ENCODE assay signal across 19 mouse cellular contexts in the genomic region with DNA sequence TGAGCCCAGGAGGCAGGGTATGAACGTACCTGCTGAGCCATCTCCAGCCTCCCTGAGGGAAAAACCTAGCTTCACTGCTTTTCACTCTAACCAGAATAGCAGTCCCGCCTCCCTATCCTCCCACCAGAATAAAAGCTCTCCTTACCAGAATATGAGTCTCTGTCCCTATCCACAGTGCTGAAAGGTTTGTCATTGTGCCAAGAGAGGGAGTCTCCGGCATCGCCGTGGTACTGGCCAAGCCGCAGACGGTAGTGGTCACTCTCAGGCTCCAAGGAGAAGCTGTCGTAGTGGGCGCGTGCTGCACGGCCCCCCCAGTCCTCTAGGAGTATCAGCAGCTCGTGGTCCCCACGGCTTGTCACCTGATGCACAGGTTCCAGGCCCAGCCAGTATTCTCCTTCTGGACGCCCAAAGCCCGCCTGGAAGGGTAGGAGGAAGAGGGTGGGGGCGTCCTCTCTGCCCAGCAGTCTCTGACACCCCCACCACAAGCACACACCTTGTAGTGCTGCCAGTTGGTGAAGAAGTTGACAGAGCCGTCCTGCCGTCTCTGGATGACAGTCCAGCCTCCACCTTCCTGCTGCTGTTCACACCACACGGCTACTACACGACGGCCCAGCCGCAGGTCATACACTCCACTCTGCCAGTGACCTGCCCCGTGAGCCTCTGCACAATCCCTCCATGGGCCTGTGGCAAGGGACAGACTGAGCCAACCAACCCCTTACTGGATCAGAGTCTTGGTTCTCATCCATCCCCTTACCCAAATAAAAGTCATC. TPM values are rescaled to one million over a fixed set of nuclear protein-coding genes. Genes with fewer than 3 reads are reported as not detected.
A peak's percentile ranks its signal among the peaks of the same experiment; 100 is the strongest.
DNase-seq lines count a peak whose midpoint lies in the region; ATAC-seq and TF ChIP-seq lines count a peak whose summit lies in the region.
"Had no signal": no experiment of that assay in that cellular context is flagged by ENCODE, and none has a peak within 500 bp of the region (broad histone marks: within the 10 kb centered on the region; RNA-seq: fewer than 3 reads in every experiment).

No protein-coding gene starts in this region.

- no peaks in the 10 kb centered on the region for H3K9me3 ChIP-seq in hindbrain, embryonic 13.5 days
- no peaks in the 10 kb centered on the region for H3K9me3 ChIP-seq in hindbrain, embryonic 16.5 days (ENCODE audit: control insufficient read depth, low read length)
- H3K9me3 ChIP-seq in midbrain, embryonic 11.5 days (ENCODE audit: control insufficient read depth, low read length), result no peaks in the 10 kb centered on the region
- H3K9me3 ChIP-seq in midbrain, embryonic 14.5 days (ENCODE audit: control insufficient read depth, low read length), result no peaks in the 10 kb centered on the region
- no peaks in the 10 kb centered on the region for H3K9me3 ChIP-seq in MEL (replicated peaks; ENCODE audit: insufficient read depth, low read length)
- H3K9me3 ChIP-seq in embryonic facial prominence, embryonic 13.5 days, result no peaks in the 10 kb centered on the region
- no peaks in the 10 kb centered on the region for H3K9me3 ChIP-seq in forebrain, embryonic 16.5 days (ENCODE audit: control insufficient read depth, low read length)
- H3K9me3 ChIP-seq: forebrain, embryonic 15.5 days; heart, embryonic 13.5 days; limb, embryonic 15.5 days; midbrain, embryonic 10.5 days had no signal

- peaks cover 13% of the 10 kb centered on the region; the same call in 1 of the 2 replicates for H3K4me1 ChIP-seq in hindbrain, embryonic 13.5 days (replicated peaks)
- H3K4me1 ChIP-seq in hindbrain, embryonic 16.5 days (ENCODE audit: control insufficient read depth, insufficient read depth, low read depth, low read length), result peaks cover 4% of the 10 kb centered on the region
- peaks cover 5% of the 10 kb centered on the region for H3K4me1 ChIP-seq in midbrain, embryonic 11.5 days (ENCODE audit: control insufficient read depth, insufficient read depth, low read length)
- peaks cover 3% of the 10 kb centered on the region; the same call in 1 of the 2 replicates for H3K4me1 ChIP-seq in midbrain, embryonic 14.5 days (ENCODE audit: control insufficient read depth, insufficient read depth, low read length)
- peaks cover 17 to 52% of the 10 kb centered on the region in 2 experiments for H3K4me1 ChIP-seq in MEL (ENCODE audit: control insufficient read depth in 1 of 2, insufficient read depth in 2 of 2, low read length in 2 of 2)
- peaks cover 7% of the 10 kb centered on the region for H3K4me1 ChIP-seq in embryonic facial prominence, embryonic 13.5 days
- H3K4me1 ChIP-seq in forebrain, embryonic 16.5 days (replicated peaks; ENCODE audit: control insufficient read depth, insufficient read depth, low read length), result peaks cover 3% of the 10 kb centered on the region

- H3K27ac ChIP-seq in hindbrain, embryonic 13.5 days, result no peak overlapping the region
- no peak overlapping the region for H3K27ac ChIP-seq in hindbrain, embryonic 16.5 days (ENCODE audit: low read depth, low read length)
- no peak overlapping the region for H3K27ac ChIP-seq in midbrain, embryonic 11.5 days (ENCODE audit: low read depth, low read length)
- H3K27ac ChIP-seq in midbrain, embryonic 14.5 days (replicated peaks; ENCODE audit: low read depth, low read length), result no peak overlapping the region
- no peak overlapping the region for H3K27ac ChIP-seq in MEL (ENCODE audit: control insufficient read depth, low read depth, low read length)
- H3K27ac ChIP-seq in embryonic facial prominence, embryonic 13.5 days, result no peak overlapping the region
- no peak overlapping the region for H3K27ac ChIP-seq in forebrain, embryonic 16.5 days (ENCODE audit: low read length)
- H3K27ac ChIP-seq: forebrain, embryonic 15.5 days; heart, embryonic 13.5 days; hindbrain, embryonic 14.5 days; limb, embryonic 15.5 days; midbrain, embryonic 10.5 days had no signal

- TF ChIP-seq RAD21 in MEL (IDR thresholded peaks at IDR 0.05; ENCODE audit: low read depth, low read length), result no peak

- no peak for ATAC-seq in hindbrain, embryonic 13.5 days (ENCODE audit: low FRiP score)
- no peak for ATAC-seq in hindbrain, embryonic 16.5 days
- no peak for ATAC-seq in midbrain, embryonic 11.5 days (ENCODE audit: low FRiP score)
- no peak for ATAC-seq in midbrain, embryonic 14.5 days (ENCODE audit: low FRiP score, low TSS enrichment)
- no peak for ATAC-seq in embryonic facial prominence, embryonic 13.5 days (ENCODE audit: insufficient number of reproducible peaks, insufficient read depth, low FRiP score, low TSS enrichment, low read depth)
- no peak for ATAC-seq in forebrain, embryonic 16.5 days
- ATAC-seq: activated CD4-positive, CD25-positive, alpha-beta regulatory T cell, adult 4 months; forebrain, embryonic 15.5 days; lung, postnatal 0 days had no signal

- TF ChIP-seq EP300 in MEL (IDR thresholded peaks at IDR 0.05; ENCODE audit: low read depth in 1 of 2, low read length in 2 of 2), result no peak

- H3K79me2 ChIP-seq in MEL (ENCODE audit: control insufficient read depth, insufficient read depth, low read length, poor library complexity), result peaks cover 12% of the 10 kb centered on the region

- peak in 1 of 2 experiments; percentile 44; a peak in 2 of 4 replicates for TF ChIP-seq POLR2A in MEL (IDR thresholded peaks at IDR 0.05; ENCODE audit: control insufficient read depth in 1 of 2, insufficient read depth in 1 of 2, low read depth in 1 of 2, low read length in 2 of 2, poor library complexity in 1 of 2)

- 68% methylated on average over 23 of the region's 23 CpGs for WGBS in hindbrain, embryonic 13.5 days
- WGBS in hindbrain, embryonic 16.5 days, result 65% methylated on average over 23 of the region's 23 CpGs
- WGBS in midbrain, embryonic 11.5 days, result 72% methylated on average over 23 of the region's 23 CpGs
- WGBS in midbrain, embryonic 14.5 days, result 69% methylated on average over 23 of the region's 23 CpGs
- WGBS in embryonic facial prominence, embryonic 13.5 days, result 68% methylated on average over 23 of the region's 23 CpGs
- WGBS in forebrain, embryonic 16.5 days, result 67% methylated on average over 23 of the region's 23 CpGs

- peaks cover 26% of the 10 kb centered on the region for H3K27me3 ChIP-seq in hindbrain, embryonic 13.5 days
- H3K27me3 ChIP-seq in hindbrain, embryonic 16.5 days (replicated peaks; ENCODE audit: control insufficient read depth, insufficient read depth, low read length), result peaks cover 7% of the 10 kb centered on the region
- H3K27me3 ChIP-seq in midbrain, embryonic 11.5 days (ENCODE audit: control insufficient read depth, insufficient read depth, low read length), result peaks cover 4% of the 10 kb centered on the region; the same call in 1 of the 2 replicates
- H3K27me3 ChIP-seq in midbrain, embryonic 14.5 days (ENCODE audit: control insufficient read depth, insufficient read depth, low read length), result peaks cover 4% of the 10 kb centered on the region; the same call in 1 of the 2 replicates
- H3K27me3 ChIP-seq in MEL (ENCODE audit: control insufficient read depth in 1 of 2, insufficient read depth in 2 of 2, low read length in 2 of 2), result no peaks in the 10 kb centered on the region
- peaks cover 15% of the 10 kb centered on the region for H3K27me3 ChIP-seq in embryonic facial prominence, embryonic 13.5 days
- H3K27me3 ChIP-seq in forebrain, embryonic 16.5 days (replicated peaks; ENCODE audit: control insufficient read depth, insufficient read depth, low read length), result peaks cover 7% of the 10 kb centered on the region

- no peaks in the 10 kb centered on the region for H3K36me3 ChIP-seq in hindbrain, embryonic 13.5 days
- no peaks in the 10 kb centered on the region for H3K36me3 ChIP-seq in hindbrain, embryonic 16.5 days (ENCODE audit: control insufficient read depth, insufficient read depth, low read length)
- H3K36me3 ChIP-seq in midbrain, embryonic 11.5 days (ENCODE audit: control insufficient read depth, insufficient read depth, low read length), result no peaks in the 10 kb centered on the region
- H3K36me3 ChIP-seq in midbrain, embryonic 14.5 days (ENCODE audit: control insufficient read depth, insufficient read depth, low read length), result no peaks in the 10 kb centered on the region
- H3K36me3 ChIP-seq in MEL (ENCODE audit: control insufficient read depth in 1 of 2, insufficient read depth in 2 of 2, low read length in 2 of 2), result peaks cover 22 to 33% of the 10 kb centered on the region in 2 experiments
- no peaks in the 10 kb centered on the region for H3K36me3 ChIP-seq in embryonic facial prominence, embryonic 13.5 days
- H3K36me3 ChIP-seq in forebrain, embryonic 16.5 days (ENCODE audit: control insufficient read depth, insufficient read depth), result no peaks in the 10 kb centered on the region
- H3K36me3 ChIP-seq: forebrain, embryonic 15.5 days; heart, embryonic 13.5 days; limb, embryonic 15.5 days; midbrain, embryonic 10.5 days had no signal

- peak; percentile 79 for DNase-seq in midbrain, embryonic 11.5 days (ENCODE audit: low spot score, missing footprints)
- no peak for DNase-seq in midbrain, embryonic 14.5 days
- DNase-seq in MEL (ENCODE audit: low read depth, low spot score), result peak; percentile 80
- DNase-seq: gastrocnemius, postnatal 25 days; thymus, postnatal 25 days had no signal

- H3K4me2 ChIP-seq in hindbrain, embryonic 13.5 days, result no peak overlapping the region
- H3K4me2 ChIP-seq in hindbrain, embryonic 16.5 days (ENCODE audit: low read length), result no peak overlapping the region
- no peak overlapping the region for H3K4me2 ChIP-seq in midbrain, embryonic 11.5 days
- H3K4me2 ChIP-seq in midbrain, embryonic 14.5 days (ENCODE audit: low read length), result no peak overlapping the region
- no peak overlapping the region for H3K4me2 ChIP-seq in embryonic facial prominence, embryonic 13.5 days
- no peak overlapping the region for H3K4me2 ChIP-seq in forebrain, embryonic 16.5 days (ENCODE audit: low read length)
- H3K4me2 ChIP-seq: forebrain, embryonic 15.5 days; heart, embryonic 13.5 days; hindbrain, embryonic 14.5 days; limb, embryonic 15.5 days had no signal

- TF ChIP-seq CTCF in MEL (IDR thresholded peaks at IDR 0.05 in 2 of 3, conservative IDR thresholded peaks at IDR 0.05 in 1 of 3; ENCODE audit: control insufficient read depth in 1 of 3, insufficient read depth in 1 of 3, low read depth in 2 of 3, low read length in 3 of 3, poor library complexity in 1 of 3, severe bottlenecking in 1 of 3), result no peak

- no peak overlapping the region for H3K4me3 ChIP-seq in hindbrain, embryonic 13.5 days
- no peak overlapping the region for H3K4me3 ChIP-seq in hindbrain, embryonic 16.5 days (ENCODE audit: low read length)
- no peak overlapping the region for H3K4me3 ChIP-seq in midbrain, embryonic 11.5 days (ENCODE audit: low read depth, low read length)
- H3K4me3 ChIP-seq in midbrain, embryonic 14.5 days (replicated peaks; ENCODE audit: low read depth, low read length), result no peak overlapping the region
- H3K4me3 ChIP-seq in MEL (ENCODE audit: control insufficient read depth in 1 of 2, insufficient read depth in 1 of 2, low read depth in 2 of 2, low read length in 2 of 2), result no peak overlapping the region
- H3K4me3 ChIP-seq in embryonic facial prominence, embryonic 13.5 days, result no peak overlapping the region
- H3K4me3 ChIP-seq in forebrain, embryonic 16.5 days (replicated peaks; ENCODE audit: low read length), result no peak overlapping the region
- H3K4me3 ChIP-seq: forebrain, embryonic 15.5 days; heart, embryonic 13.5 days; limb, embryonic 15.5 days; midbrain, embryonic 10.5 days had no signal

- H3K9ac ChIP-seq in hindbrain, embryonic 13.5 days, result peak overlapping the region; percentile 55
- H3K9ac ChIP-seq in hindbrain, embryonic 16.5 days (ENCODE audit: low read depth, low read length), result no peak overlapping the region
- H3K9ac ChIP-seq in midbrain, embryonic 11.5 days (ENCODE audit: low read length), result no peak overlapping the region
- no peak overlapping the region for H3K9ac ChIP-seq in midbrain, embryonic 14.5 days (replicated peaks; ENCODE audit: low read length)
- H3K9ac ChIP-seq in MEL (ENCODE audit: control insufficient read depth, low read depth, low read length, poor library complexity, severe bottlenecking), result no peak overlapping the region
- H3K9ac ChIP-seq in embryonic facial prominence, embryonic 13.5 days, result peak overlapping the region; percentile 21; the same call in 1 of the 2 replicates
- no peak overlapping the region for H3K9ac ChIP-seq in forebrain, embryonic 16.5 days (replicated peaks; ENCODE audit: low read depth, low read length)
- H3K9ac ChIP-seq: forebrain, embryonic 15.5 days; heart, embryonic 13.5 days; hindbrain, embryonic 14.5 days; limb, embryonic 15.5 days had no signal

RNA-seq across cellular contexts. Expression of a gene that starts 4.3 kb away (rescaled TPM):
- polyA plus RNA-seq in hindbrain, embryonic 13.5 days (2015; fragmentation: Nextera tagmentation; extraction: Ambion mirVana), result 9.8 and 10.1 TPM in 2 replicates
- polyA plus RNA-seq in hindbrain, embryonic 16.5 days (2015; fragmentation: Nextera tagmentation; extraction: Ambion mirVana), result 15.6 and 18.1 TPM in 2 replicates
- polyA plus RNA-seq in midbrain, embryonic 11.5 days (2014; fragmentation: Nextera tagmentation; extraction: Ambion mirVana), result 5.0 and 6.1 TPM in 2 replicates
- polyA plus RNA-seq in midbrain, embryonic 14.5 days (2014; fragmentation: Nextera tagmentation; extraction: Ambion mirVana), result 11.1 and 14.4 TPM in 2 replicates
- 10.9 and 18.1 TPM in 2 replicates for total RNA-seq in MEL (2012; rRNA removed)
- 10 to 100 TPM in 1 of 2 experiments, not detected in 1; 22.6 TPM for polyA plus RNA-seq in MEL (2012; ENCODE audit: insufficient read depth in 1 of 2, insufficient read length in 2 of 2, low read depth in 1 of 2, low replicate concordance in 2 of 2, missing spikeins in 1 of 2)
- polyA plus RNA-seq in embryonic facial prominence, embryonic 13.5 days (2015; fragmentation: Nextera tagmentation; extraction: Ambion mirVana), result 3.6 and 5.4 TPM in 2 replicates
- polyA plus RNA-seq in forebrain, embryonic 16.5 days (2015; fragmentation: Nextera tagmentation; extraction: Ambion mirVana), result 16.6 and 20.2 TPM in 2 replicates

RNA-seq across cellular contexts. Expression of a gene that starts 6.8 kb away (rescaled TPM):
- polyA plus RNA-seq in hindbrain, embryonic 13.5 days (2015; fragmentation: Nextera tagmentation; extraction: Ambion mirVana), result 1.9 and 2.3 TPM in 2 replicates
- 18.1 and 22.6 TPM in 2 replicates for polyA plus RNA-seq in hindbrain, embryonic 16.5 days (2015; fragmentation: Nextera tagmentation; extraction: Ambion mirVana)
- 0.45 and 0.66 TPM in 2 replicates for polyA plus RNA-seq in midbrain, embryonic 11.5 days (2014; fragmentation: Nextera tagmentation; extraction: Ambion mirVana)
- polyA plus RNA-seq in midbrain, embryonic 14.5 days (2014; fragmentation: Nextera tagmentation; extraction: Ambion mirVana), result 1.3 and 1.9 TPM in 2 replicates
- 53.9 and 63.7 TPM in 2 replicates for total RNA-seq in MEL (2012; rRNA removed)
- polyA plus RNA-seq in MEL (2012; ENCODE audit: insufficient read depth in 1 of 2, insufficient read length in 2 of 2, low read depth in 1 of 2, low replicate concordance in 2 of 2, missing spikeins in 1 of 2), result 100 to 1,000 TPM; 190 to 199 TPM
- polyA plus RNA-seq in embryonic facial prominence, embryonic 13.5 days (2015; fragmentation: Nextera tagmentation; extraction: Ambion mirVana), result 7.5 and 9.1 TPM in 2 replicates
- polyA plus RNA-seq in forebrain, embryonic 16.5 days (2015; fragmentation: Nextera tagmentation; extraction: Ambion mirVana), result 4.6 and 8.8 TPM in 2 replicates

RNA-seq across cellular contexts. Expression of a gene that starts 12.8 kb away (rescaled TPM):
- 46.9 and 50.3 TPM in 2 replicates for polyA plus RNA-seq in hindbrain, embryonic 13.5 days (2015; fragmentation: Nextera tagmentation; extraction: Ambion mirVana)
- 44.4 and 48.0 TPM in 2 replicates for polyA plus RNA-seq in hindbrain, embryonic 16.5 days (2015; fragmentation: Nextera tagmentation; extraction: Ambion mirVana)
- polyA plus RNA-seq in midbrain, embryonic 11.5 days (2014; fragmentation: Nextera tagmentation; extraction: Ambion mirVana), result 52.3 and 57.1 TPM in 2 replicates
- polyA plus RNA-seq in midbrain, embryonic 14.5 days (2014; fragmentation: Nextera tagmentation; extraction: Ambion mirVana), result 39.8 and 43.9 TPM in 2 replicates
- total RNA-seq in MEL (2012; rRNA removed), result 612 and 763 TPM in 2 replicates
- 100 to 1,000 TPM; 251 to 953 TPM for polyA plus RNA-seq in MEL (2012; ENCODE audit: insufficient read depth in 1 of 2, insufficient read length in 2 of 2, low read depth in 1 of 2, low replicate concordance in 2 of 2, missing spikeins in 1 of 2)
- polyA plus RNA-seq in embryonic facial prominence, embryonic 13.5 days (2015; fragmentation: Nextera tagmentation; extraction: Ambion mirVana), result 86.2 and 87.6 TPM in 2 replicates
- 59.6 and 60.4 TPM in 2 replicates for polyA plus RNA-seq in forebrain, embryonic 16.5 days (2015; fragmentation: Nextera tagmentation; extraction: Ambion mirVana)

RNA-seq across cellular contexts. Expression of a gene that starts 23.2 kb away (rescaled TPM):
- polyA plus RNA-seq in hindbrain, embryonic 13.5 days (2015; fragmentation: Nextera tagmentation; extraction: Ambion mirVana), result 252 and 265 TPM in 2 replicates
- polyA plus RNA-seq in hindbrain, embryonic 16.5 days (2015; fragmentation: Nextera tagmentation; extraction: Ambion mirVana), result 243 and 247 TPM in 2 replicates
- 348 and 354 TPM in 2 replicates for polyA plus RNA-seq in midbrain, embryonic 11.5 days (2014; fragmentation: Nextera tagmentation; extraction: Ambion mirVana)
- 231 and 234 TPM in 2 replicates for polyA plus RNA-seq in midbrain, embryonic 14.5 days (2014; fragmentation: Nextera tagmentation; extraction: Ambion mirVana)
- total RNA-seq in MEL (2012; rRNA removed), result 1,228 and 1,516 TPM in 2 replicates
- 1,000 to 10,000 TPM in 1 of 2 experiments, not detected in 1; 1,873 TPM for polyA plus RNA-seq in MEL (2012; ENCODE audit: insufficient read depth in 1 of 2, insufficient read length in 2 of 2, low read depth in 1 of 2, low replicate concordance in 2 of 2, missing spikeins in 1 of 2)
- 292 and 343 TPM in 2 replicates for polyA plus RNA-seq in embryonic facial prominence, embryonic 13.5 days (2015; fragmentation: Nextera tagmentation; extraction: Ambion mirVana)
- polyA plus RNA-seq in forebrain, embryonic 16.5 days (2015; fragmentation: Nextera tagmentation; extraction: Ambion mirVana), result 260 and 268 TPM in 2 replicates

RNA-seq across cellular contexts. Expression of a gene that starts 56.9 kb away (rescaled TPM):
- not detected in 2 replicates for polyA plus RNA-seq in hindbrain, embryonic 13.5 days (2015; fragmentation: Nextera tagmentation; extraction: Ambion mirVana)
- polyA plus RNA-seq in hindbrain, embryonic 16.5 days (2015; fragmentation: Nextera tagmentation; extraction: Ambion mirVana), result not detected in 2 replicates
- not detected in 2 replicates for polyA plus RNA-seq in midbrain, embryonic 11.5 days (2014; fragmentation: Nextera tagmentation; extraction: Ambion mirVana)
- polyA plus RNA-seq in midbrain, embryonic 14.5 days (2014; fragmentation: Nextera tagmentation; extraction: Ambion mirVana), result not detected in 2 replicates
- not detected in 2 replicates for total RNA-seq in MEL (2012; rRNA removed)
- polyA plus RNA-seq in MEL (2012; ENCODE audit: insufficient read depth in 1 of 2, insufficient read length in 2 of 2, low read depth in 1 of 2, low replicate concordance in 2 of 2, missing spikeins in 1 of 2), result not detected
- not detected in 2 replicates for polyA plus RNA-seq in embryonic facial prominence, embryonic 13.5 days (2015; fragmentation: Nextera tagmentation; extraction: Ambion mirVana)
- polyA plus RNA-seq in forebrain, embryonic 16.5 days (2015; fragmentation: Nextera tagmentation; extraction: Ambion mirVana), result not detected in 2 replicates
- total RNA-seq: layer of hippocampus, postnatal 10 days had no signal
- polyA plus RNA-seq: activated CD4-positive, CD25-positive, alpha-beta regulatory T cell, adult 4 months; forebrain, embryonic 15.5 days; heart, embryonic 13.5 days; hindbrain, embryonic 14.5 days; kidney, embryonic 14.5 days; limb, embryonic 15.5 days; lung, postnatal 0 days; midbrain, embryonic 10.5 days; neural tube, embryonic 11.5 days had no signal

Comparison
In these comparisons a context has a peak if more than half of its experiments do, and no peak if none do; other contexts are left out.
1. H3K9ac ChIP-seq: peak in hindbrain, embryonic 13.5 days (single experiment) and embryonic facial prominence, embryonic 13.5 days (single experiment); none in hindbrain, embryonic 16.5 days (single experiment), midbrain, embryonic 11.5 days (single experiment), midbrain, embryonic 14.5 days (single experiment), MEL (single experiment) and forebrain, embryonic 16.5 days (single experiment).